Mouse (Mus musculus): Measurements from ENCODE around the gene Hs6st1.

- no peak for TF ChIP-seq CTCF (IDR thresholded peaks at IDR 0.05; ENCODE audit: low read depth, low read length)
- no peak for TF ChIP-seq POLR2A (IDR thresholded peaks at IDR 0.05; ENCODE audit: insufficient read depth, low read length)
- TF ChIP-seq EP300 (IDR thresholded peaks at IDR 0.05; ENCODE audit: insufficient read depth, low read depth, low read length) = no peak
These were observed 50.0 kb downstream of the Hs6st1 start for GRCm38 (mm10) chr1:36118061-36118685.

Data from ES-Bruce4 (cell line).